Comparison of ENCODE assay signal across 12 mouse cellular contexts in the genomic region with DNA sequence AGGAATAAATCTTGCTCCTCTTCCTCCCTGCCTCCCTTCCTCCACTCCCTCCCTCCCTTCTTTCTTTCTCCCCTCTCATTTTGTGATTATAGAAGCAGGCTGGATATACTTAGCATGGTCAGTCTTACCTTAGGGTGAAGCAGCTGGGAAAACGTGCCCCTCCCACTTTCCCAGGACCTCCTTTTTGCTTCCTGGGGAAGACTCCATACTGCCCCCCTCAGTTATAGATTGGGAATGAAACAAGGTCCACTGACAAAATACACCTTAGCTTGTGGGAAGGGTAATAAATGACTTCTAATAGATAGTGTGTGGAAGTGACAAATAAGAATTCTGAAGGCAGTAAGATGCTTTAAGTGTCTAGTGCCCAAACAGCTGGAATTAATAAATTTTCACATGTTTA. TPM values are rescaled to one million over a fixed set of nuclear protein-coding genes. Genes with fewer than 3 reads are reported as not detected.
DNase-seq lines count a peak whose midpoint lies in the region; ATAC-seq and TF ChIP-seq lines count a peak whose summit lies in the region.
"Had no signal": no experiment of that assay in that cellular context is flagged by ENCODE, and none has a peak within 500 bp of the region (broad histone marks: within the 10 kb centered on the region; RNA-seq: fewer than 3 reads in every experiment).

No protein-coding gene starts in this region.

- H3K27ac ChIP-seq in heart, postnatal 0 days (ENCODE audit: low read depth), result no peak overlapping the region
- H3K27ac ChIP-seq in midbrain, embryonic 14.5 days (replicated peaks; ENCODE audit: low read depth, low read length), result no peak overlapping the region
- no peak overlapping the region for H3K27ac ChIP-seq in midbrain, embryonic 16.5 days (ENCODE audit: low read length)
- no peak overlapping the region for H3K27ac ChIP-seq in small intestine, adult 2 months (ENCODE audit: insufficient read depth, low read depth, low read length)

- no peak overlapping the region for H3K9ac ChIP-seq in heart, postnatal 0 days (replicated peaks; ENCODE audit: low read depth, low read length)
- no peak overlapping the region for H3K9ac ChIP-seq in midbrain, embryonic 14.5 days (replicated peaks; ENCODE audit: low read length)
- H3K9ac ChIP-seq in midbrain, embryonic 16.5 days (ENCODE audit: low read depth, low read length), result no peak overlapping the region

- H3K36me3 ChIP-seq in heart, postnatal 0 days (replicated peaks; ENCODE audit: control insufficient read depth, insufficient read depth, low read length), result no peaks in the 10 kb centered on the region
- no peaks in the 10 kb centered on the region for H3K36me3 ChIP-seq in midbrain, embryonic 14.5 days (ENCODE audit: control insufficient read depth, insufficient read depth, low read length)
- H3K36me3 ChIP-seq in midbrain, embryonic 16.5 days (ENCODE audit: control insufficient read depth, insufficient read depth, low read length), result no peaks in the 10 kb centered on the region
- no peaks in the 10 kb centered on the region for H3K36me3 ChIP-seq in small intestine, adult 2 months (ENCODE audit: control insufficient read depth, insufficient read depth, low read length)

- no peak for ATAC-seq in heart, postnatal 0 days (ENCODE audit: insufficient read depth, low read depth)
- no peak for ATAC-seq in midbrain, embryonic 14.5 days (ENCODE audit: low FRiP score, low TSS enrichment)
- no peak for ATAC-seq in midbrain, embryonic 16.5 days
- peak; percentile 67 for ATAC-seq in common myeloid progenitor, adult 5-6 weeks (replicated peaks; ENCODE audit: low read depth, poor library complexity, severe bottlenecking)

- DNase-seq in heart, postnatal 0 days (ENCODE audit: low spot score), result no peak
- DNase-seq in heart, postnatal 36 days, result no peak
- peak; percentile 16 for DNase-seq in midbrain, embryonic 14.5 days
- DNase-seq in heart, adult 8-10 months (ENCODE audit: low spot score), result no peak
- no peak for DNase-seq in spleen, postnatal 10 days (ENCODE audit: low spot score in 2 of 2)
- DNase-seq: cerebellum, adult 11 months; gastrocnemius, postnatal 10 days had no signal

- peak; percentile 30; the same call in 1 of the 2 replicates for TF ChIP-seq CTCF in heart, postnatal 0 days (IDR thresholded peaks at IDR 0.05; ENCODE audit: low read depth)
- peak; percentile 29; the same call in 1 of the 2 replicates for TF ChIP-seq CTCF in small intestine, adult 2 months (IDR thresholded peaks at IDR 0.05; ENCODE audit: extremely low read depth, insufficient read length, insufficient replicate concordance, low read depth, low read length)

- WGBS in heart, postnatal 0 days, result 3% methylated on average over 1 of the region's 1 CpGs
- WGBS in midbrain, embryonic 14.5 days, result 24% methylated on average over 1 of the region's 1 CpGs
- 6% methylated on average over 1 of the region's 1 CpGs for WGBS in midbrain, embryonic 16.5 days
- 7% methylated on average over 1 of the region's 1 CpGs for WGBS in small intestine, adult 2 months

- no peak for TF ChIP-seq POLR2A in small intestine, adult 2 months (IDR thresholded peaks at IDR 0.05; ENCODE audit: low read depth, low read length)

- no peaks in the 10 kb centered on the region for H3K27me3 ChIP-seq in heart, postnatal 0 days (ENCODE audit: control insufficient read depth, insufficient read depth, low read length)
- H3K27me3 ChIP-seq in midbrain, embryonic 14.5 days (ENCODE audit: control insufficient read depth, insufficient read depth, low read length), result no peaks in the 10 kb centered on the region
- no peaks in the 10 kb centered on the region for H3K27me3 ChIP-seq in midbrain, embryonic 16.5 days (ENCODE audit: control insufficient read depth, insufficient read depth, low read depth, low read length)
- no peaks in the 10 kb centered on the region for H3K27me3 ChIP-seq in small intestine, adult 2 months (ENCODE audit: control insufficient read depth, insufficient read depth, low read length)

- TF ChIP-seq EP300 in heart, postnatal 0 days (IDR thresholded peaks at IDR 0.05; ENCODE audit: low read depth), result no peak

- no peak overlapping the region for H3K4me2 ChIP-seq in heart, postnatal 0 days (ENCODE audit: low read depth, low read length)
- H3K4me2 ChIP-seq in midbrain, embryonic 14.5 days (ENCODE audit: low read length), result no peak overlapping the region
- no peak overlapping the region for H3K4me2 ChIP-seq in midbrain, embryonic 16.5 days (ENCODE audit: low read length)

- intact Hi-C loops in heart, postnatal 36 days (cut with DNase I), result no loop called here

- no peaks in the 10 kb centered on the region for H3K4me1 ChIP-seq in heart, postnatal 0 days (ENCODE audit: control insufficient read depth, insufficient read depth)
- H3K4me1 ChIP-seq in midbrain, embryonic 14.5 days (ENCODE audit: control insufficient read depth, insufficient read depth, low read length), result no peaks in the 10 kb centered on the region
- no peaks in the 10 kb centered on the region for H3K4me1 ChIP-seq in midbrain, embryonic 16.5 days (ENCODE audit: control insufficient read depth, insufficient read depth, low read length)
- no peaks in the 10 kb centered on the region for H3K4me1 ChIP-seq in small intestine, adult 2 months (ENCODE audit: control insufficient read depth, insufficient read depth, insufficient read length, low read length)

- H3K4me3 ChIP-seq in heart, postnatal 0 days (ENCODE audit: low read depth, low read length), result no peak overlapping the region
- no peak overlapping the region for H3K4me3 ChIP-seq in midbrain, embryonic 14.5 days (replicated peaks; ENCODE audit: low read depth, low read length)
- no peak overlapping the region for H3K4me3 ChIP-seq in midbrain, embryonic 16.5 days (ENCODE audit: low read depth, low read length)
- H3K4me3 ChIP-seq in small intestine, adult 2 months (ENCODE audit: low read depth, low read length), result no peak overlapping the region

- no peaks in the 10 kb centered on the region for H3K9me3 ChIP-seq in heart, postnatal 0 days (replicated peaks; ENCODE audit: control insufficient read depth, low read length)
- H3K9me3 ChIP-seq in midbrain, embryonic 14.5 days (ENCODE audit: control insufficient read depth, low read length), result no peaks in the 10 kb centered on the region
- H3K9me3 ChIP-seq in midbrain, embryonic 16.5 days (replicated peaks; ENCODE audit: control insufficient read depth, low read length, poor library complexity, severe bottlenecking), result no peaks in the 10 kb centered on the region

RNA-seq across cellular contexts. Expression of gene Pjvk, which starts 7.7 kb away (rescaled TPM):
- not detected in 2 replicates for total RNA-seq in heart, postnatal 0 days (2014; rRNA removed; ENCODE audit: low replicate concordance)
- 0.11 and 0.29 TPM in 2 replicates for polyA plus RNA-seq in heart, postnatal 0 days (2015; fragmentation: Nextera tagmentation; extraction: Ambion mirVana)
- not detected for total RNA-seq in heart, postnatal 36 days (2021)
- polyA plus RNA-seq in midbrain, embryonic 14.5 days (2014; fragmentation: Nextera tagmentation; extraction: Ambion mirVana), result 0.54 and 0.92 TPM in 2 replicates
- polyA plus RNA-seq in midbrain, embryonic 16.5 days (2015; fragmentation: Nextera tagmentation; extraction: Ambion mirVana), result 0.51 and 0.94 TPM in 2 replicates
- not detected in 2 replicates for total RNA-seq in common myeloid progenitor, adult 5-6 weeks (2017)
- not detected in 2 replicates for polyA plus RNA-seq in small intestine, adult 2 months (2012; rRNA removed)
- total RNA-seq in heart, adult 8-10 months (2022), result not detected
- total RNA-seq: gastrocnemius, postnatal 10 days; hematopoietic stem cell, adult 5-6 weeks had no signal
- polyA plus RNA-seq: liver, embryonic 16.5 days had no signal

RNA-seq across cellular contexts. Expression of gene Prkra, which starts 8.2 kb away (rescaled TPM):
- total RNA-seq in heart, postnatal 0 days (2014; rRNA removed; ENCODE audit: low replicate concordance), result 31.8 and 32.0 TPM in 2 replicates
- polyA plus RNA-seq in heart, postnatal 0 days (2015; fragmentation: Nextera tagmentation; extraction: Ambion mirVana), result 25.2 and 26.9 TPM in 2 replicates
- total RNA-seq in heart, postnatal 36 days (2021), result 10 to 100 TPM; 11.9 to 14.9 TPM
- polyA plus RNA-seq in midbrain, embryonic 14.5 days (2014; fragmentation: Nextera tagmentation; extraction: Ambion mirVana), result 117 and 119 TPM in 2 replicates
- polyA plus RNA-seq in midbrain, embryonic 16.5 days (2015; fragmentation: Nextera tagmentation; extraction: Ambion mirVana), result 114 and 119 TPM in 2 replicates
- total RNA-seq in common myeloid progenitor, adult 5-6 weeks (2017), result 21.0 and 22.5 TPM in 2 replicates
- polyA plus RNA-seq in small intestine, adult 2 months (2012; rRNA removed), result 7.9 and 15.5 TPM in 2 replicates
- 10 to 100 TPM; 10.6 to 14.2 (median 12.1) TPM for total RNA-seq in heart, adult 8-10 months (2022)

RNA-seq across cellular contexts. Expression of gene Fkbp7, which starts 16.9 kb away (rescaled TPM):
- total RNA-seq in heart, postnatal 0 days (2014; rRNA removed; ENCODE audit: low replicate concordance), result 16.9 and 36.3 TPM in 2 replicates
- 76.6 and 80.1 TPM in 2 replicates for polyA plus RNA-seq in heart, postnatal 0 days (2015; fragmentation: Nextera tagmentation; extraction: Ambion mirVana)
- 10 to 100 TPM; 19.9 to 24.0 TPM for total RNA-seq in heart, postnatal 36 days (2021)
- 5.6 and 11.6 TPM in 2 replicates for polyA plus RNA-seq in midbrain, embryonic 14.5 days (2014; fragmentation: Nextera tagmentation; extraction: Ambion mirVana)
- polyA plus RNA-seq in midbrain, embryonic 16.5 days (2015; fragmentation: Nextera tagmentation; extraction: Ambion mirVana), result 8.6 and 11.8 TPM in 2 replicates
- total RNA-seq in common myeloid progenitor, adult 5-6 weeks (2017), result 14.4 and 20.9 TPM in 2 replicates
- 0.14 TPM in 1 of 2 replicates, not detected in the other for polyA plus RNA-seq in small intestine, adult 2 months (2012; rRNA removed)
- 10 to 100 TPM; 18.9 to 28.5 (median 23.6) TPM for total RNA-seq in heart, adult 8-10 months (2022)

RNA-seq across cellular contexts. Expression of gene Plekha3, which starts 19.1 kb away (rescaled TPM):
- 6.4 and 10.4 TPM in 2 replicates for total RNA-seq in heart, postnatal 0 days (2014; rRNA removed; ENCODE audit: low replicate concordance)
- polyA plus RNA-seq in heart, postnatal 0 days (2015; fragmentation: Nextera tagmentation; extraction: Ambion mirVana), result 8.1 and 8.4 TPM in 2 replicates
- 10 to 100 TPM; 19.4 to 20.0 TPM for total RNA-seq in heart, postnatal 36 days (2021)
- polyA plus RNA-seq in midbrain, embryonic 14.5 days (2014; fragmentation: Nextera tagmentation; extraction: Ambion mirVana), result 11.8 and 13.9 TPM in 2 replicates
- 5.5 and 6.8 TPM in 2 replicates for polyA plus RNA-seq in midbrain, embryonic 16.5 days (2015; fragmentation: Nextera tagmentation; extraction: Ambion mirVana)
- 16.2 and 25.4 TPM in 2 replicates for total RNA-seq in common myeloid progenitor, adult 5-6 weeks (2017)
- polyA plus RNA-seq in small intestine, adult 2 months (2012; rRNA removed), result 3.9 and 9.2 TPM in 2 replicates
- 10 to 100 TPM; 19.3 to 23.0 (median 20.3) TPM for total RNA-seq in heart, adult 8-10 months (2022)
